19 mouse cellular contexts compared by ENCODE assay signal in the genomic region with DNA sequence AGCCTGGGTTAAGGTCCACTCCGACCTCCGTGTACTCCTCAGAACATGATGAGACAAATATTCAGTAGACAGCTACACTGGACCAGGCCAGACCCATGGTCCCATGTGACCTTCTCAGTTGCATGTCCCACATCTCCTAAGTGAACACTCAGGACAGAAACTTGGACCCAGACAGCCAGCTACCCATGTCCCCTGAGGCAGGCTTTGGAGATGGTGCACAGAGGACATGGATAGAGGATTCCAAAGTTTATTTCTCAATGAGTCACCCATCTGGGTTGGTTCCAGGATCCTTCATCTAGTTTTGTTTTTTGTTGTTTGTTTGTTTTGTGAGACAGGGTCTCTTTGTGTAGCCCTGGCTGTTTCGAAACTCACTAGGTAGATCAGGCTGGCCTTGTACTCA. TPM values are rescaled to one million over a fixed set of nuclear protein-coding genes. Genes with fewer than 3 reads are reported as not detected.
A peak's percentile ranks its signal among the peaks of the same experiment; 100 is the strongest.
DNase-seq lines count a peak whose midpoint lies in the region; TF ChIP-seq lines count a peak whose summit lies in the region.
"Had no signal": no experiment of that assay in that cellular context is flagged by ENCODE, and none has a peak within 500 bp of the region (broad histone marks: within the 10 kb centered on the region; RNA-seq: fewer than 3 reads in every experiment).

No protein-coding gene starts in this region.

- TF ChIP-seq CTCF in gastrocnemius, adult 2 months (IDR thresholded peaks at IDR 0.05) = no peak
- TF ChIP-seq CTCF in kidney, adult 2 months (conservative IDR thresholded peaks at IDR 0.05; ENCODE audit: insufficient read depth, insufficient read length, low read depth, low read length) = no peak

- WGBS in kidney, adult 2 months = 73% methylated on average over 3 of the region's 3 CpGs

- H3K27me3 ChIP-seq in kidney, adult 2 months (replicated peaks; ENCODE audit: control insufficient read depth, insufficient read depth, low read length) = no peaks in the 10 kb centered on the region
- H3K27me3 ChIP-seq: kidney, embryonic 15.5 days; limb, embryonic 13.5 days; lung, embryonic 15.5 days; stomach, embryonic 15.5 days had no signal

- no peak for DNase-seq in gastrocnemius, adult 2 months
- no peak for DNase-seq in gastrocnemius, adult 18-20 months (ENCODE audit: low spot score)
- DNase-seq in kidney, adult 2 months = peak; percentile 41
- no peak for DNase-seq in kidney, postnatal 25 days
- peak; percentile 71 for DNase-seq in 3T3-L1 (ENCODE audit: low read depth, low spot score)
- no peak for DNase-seq in frontal cortex, postnatal 36 days (ENCODE audit: low spot score in 2 of 2)
- DNase-seq: gastrocnemius, postnatal 36 days; layer of hippocampus, postnatal 36 days; retina, postnatal 1 day; thymus, adult 18-20 months; thymus, postnatal 4 days had no signal

- H3K27ac ChIP-seq in gastrocnemius, adult 2 months = peak overlapping the region; percentile 38; the same call in 1 of the 2 replicates
- peak overlapping the region; percentile 77 for H3K27ac ChIP-seq in kidney, adult 2 months (ENCODE audit: insufficient read depth, low read depth, low read length)
- peak overlapping the region; percentile 98 for H3K27ac ChIP-seq in brown adipose tissue, adult 24 weeks (replicated peaks; ENCODE audit: low read depth, low read length)
- H3K27ac ChIP-seq: embryonic facial prominence, embryonic 13.5 days; kidney, embryonic 15.5 days; layer of hippocampus, adult 2 months; limb, embryonic 13.5 days; lung, embryonic 15.5 days; midbrain, embryonic 10.5 days; stomach, embryonic 15.5 days had no signal

- peaks cover 49% of the 10 kb centered on the region for H3K4me1 ChIP-seq in kidney, adult 2 months (ENCODE audit: control insufficient read depth, insufficient read depth, low read length)
- peaks cover 28% of the 10 kb centered on the region for H3K4me1 ChIP-seq in brown adipose tissue, adult 24 weeks (ENCODE audit: control insufficient read depth, insufficient read depth, insufficient read length, low read length)
- H3K4me1 ChIP-seq: embryonic facial prominence, embryonic 13.5 days; kidney, embryonic 15.5 days; lung, embryonic 15.5 days; midbrain, embryonic 10.5 days; stomach, embryonic 15.5 days had no signal

- H3K36me3 ChIP-seq in kidney, adult 2 months (ENCODE audit: control insufficient read depth, insufficient read depth, low read length) = no peaks in the 10 kb centered on the region

- no peak overlapping the region for H3K4me3 ChIP-seq in gastrocnemius, adult 2 months
- H3K4me3 ChIP-seq in kidney, adult 2 months (ENCODE audit: insufficient read depth, low read depth, low read length) = no peak overlapping the region
- H3K4me3 ChIP-seq in brown adipose tissue, adult 24 weeks (ENCODE audit: insufficient read depth, low read depth, low read length) = no peak overlapping the region
- H3K4me3 ChIP-seq: embryonic facial prominence, embryonic 13.5 days; kidney, embryonic 15.5 days; layer of hippocampus, adult 2 months; limb, embryonic 13.5 days; lung, embryonic 15.5 days; midbrain, embryonic 10.5 days; stomach, embryonic 15.5 days had no signal

- intact Hi-C loops in gastrocnemius, adult 2 months (cut with DNase I) = no loop called here

- TF ChIP-seq POLR2A in kidney, adult 2 months (IDR thresholded peaks at IDR 0.05; ENCODE audit: low read depth, low read length) = no peak

RNA-seq across cellular contexts. Expression of gene Slc25a42, which starts 8.8 kb away (rescaled TPM):
- 10 to 100 TPM; 27.5 to 33.3 TPM for total RNA-seq in gastrocnemius, adult 2 months (2021)
- 10 to 100 TPM; 26.7 to 31.1 TPM for total RNA-seq in gastrocnemius, adult 18-20 months (2021)
- 129 and 132 TPM in 2 replicates for polyA plus RNA-seq in kidney, adult 2 months (2012; rRNA removed)
- polyA plus RNA-seq in brown adipose tissue, adult 24 weeks (2012; ENCODE audit: insufficient read depth, insufficient read length, missing spikeins) = 75.9 and 89.9 TPM in 2 replicates

RNA-seq across cellular contexts. Expression of gene Sugp2, which starts 13.1 kb away (rescaled TPM):
- total RNA-seq in gastrocnemius, adult 2 months (2021) = 10 to 100 TPM; 41.8 to 50.7 TPM
- total RNA-seq in gastrocnemius, adult 18-20 months (2021) = 10 to 100 TPM; 37.4 to 49.4 TPM
- 18.9 and 20.2 TPM in 2 replicates for polyA plus RNA-seq in kidney, adult 2 months (2012; rRNA removed)
- 5.9 and 10.4 TPM in 2 replicates for polyA plus RNA-seq in brown adipose tissue, adult 24 weeks (2012; ENCODE audit: insufficient read depth, insufficient read length, missing spikeins)

RNA-seq across cellular contexts. Expression of gene Armc6, which starts 13.4 kb away (rescaled TPM):
- 1 to 10 TPM; 7.6 to 9.7 TPM for total RNA-seq in gastrocnemius, adult 2 months (2021)
- total RNA-seq in gastrocnemius, adult 18-20 months (2021) = 1 to 10 TPM; 6.9 to 7.9 TPM
- polyA plus RNA-seq in kidney, adult 2 months (2012; rRNA removed) = 14.2 and 14.4 TPM in 2 replicates
- 5.0 and 6.7 TPM in 2 replicates for polyA plus RNA-seq in brown adipose tissue, adult 24 weeks (2012; ENCODE audit: insufficient read depth, insufficient read length, missing spikeins)

RNA-seq across cellular contexts. Expression of gene Tmem161a, which starts 48.8 kb away (rescaled TPM):
- total RNA-seq in gastrocnemius, adult 2 months (2021) = 10 to 100 TPM; 81.1 to 86.2 TPM
- 10 to 100 TPM; 75.2 to 88.4 TPM for total RNA-seq in gastrocnemius, adult 18-20 months (2021)
- polyA plus RNA-seq in kidney, adult 2 months (2012; rRNA removed) = 85.2 and 115 TPM in 2 replicates
- 20.3 and 22.0 TPM in 2 replicates for polyA plus RNA-seq in brown adipose tissue, adult 24 weeks (2012; ENCODE audit: insufficient read depth, insufficient read length, missing spikeins)

Comparison
In these comparisons a context has a peak if more than half of its experiments do, and no peak if none do; other contexts are left out.
1. DNase-seq: peak in kidney, adult 2 months (single experiment) and 3T3-L1 (single experiment); none in gastrocnemius, adult 2 months (single experiment), gastrocnemius, adult 18-20 months (single experiment), kidney, postnatal 25 days (0 of 2) and frontal cortex, postnatal 36 days (0 of 2).
2. H3K27ac ChIP-seq: peak in every context shown above with its lines; median percentile 98 in brown adipose tissue, adult 24 weeks; 77 in kidney, adult 2 months; 38 in gastrocnemius, adult 2 months.